In the genomic region with DNA sequence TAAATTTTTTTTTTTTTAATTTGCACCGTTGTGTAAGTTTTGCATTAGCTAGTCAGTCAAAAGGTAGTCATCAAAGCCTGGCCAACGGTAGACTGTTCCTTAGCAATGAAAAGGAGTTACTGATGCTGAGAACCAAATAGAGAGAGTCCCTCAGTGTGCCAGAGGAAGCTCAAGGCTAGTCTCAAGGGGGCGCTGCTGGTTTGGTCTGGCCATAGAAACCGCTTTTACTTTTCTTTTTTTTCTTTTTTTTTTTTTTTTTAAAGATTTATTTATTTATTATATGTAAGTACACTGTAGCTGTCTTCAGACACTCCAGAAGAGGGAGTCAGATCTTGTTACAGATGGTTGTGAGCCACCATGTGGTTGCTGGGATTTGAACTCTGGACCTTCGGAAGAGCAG, we compare ENCODE assay signal across 10 mouse cellular contexts. TPM values are rescaled to one million over a fixed set of nuclear protein-coding genes. Genes with fewer than 3 reads are reported as not detected.
A peak's percentile ranks its signal among the peaks of the same experiment; 100 is the strongest.
DNase-seq lines count a peak whose midpoint lies in the region; ATAC-seq and TF ChIP-seq lines count a peak whose summit lies in the region.
"Not testable (repeated sequence)": the region's sequence is repeated elsewhere in the genome, so short reads cannot be mapped to it uniquely, and the experiment has no call there.
"Had no signal": no experiment of that assay in that cellular context is flagged by ENCODE, and none has a peak within 500 bp of the region (broad histone marks: within the 10 kb centered on the region; RNA-seq: fewer than 3 reads in every experiment).

No protein-coding gene starts in this region.

- 90% methylated on average over 5 of the region's 5 CpGs for WGBS in stomach, postnatal 0 days

- not testable (repeated sequence) for H3K4me2 ChIP-seq in stomach, postnatal 0 days (replicated peaks; ENCODE audit: low read depth)

- not testable (repeated sequence) for H3K27me3 ChIP-seq in E14TG2a.4 (ENCODE audit: insufficient read depth, low read length); stomach, postnatal 0 days (ENCODE audit: control insufficient read depth, insufficient read depth, low read length)

- peaks cover 50% of the 10 kb centered on the region for H3K4me1 ChIP-seq in E14TG2a.4 (replicated peaks; ENCODE audit: low read depth, low read length)
- H3K4me1 ChIP-seq in ES-E14 (ENCODE audit: control insufficient read depth in 2 of 2, insufficient read depth in 2 of 2, low read length in 2 of 2, poor library complexity in 1 of 2); stomach, postnatal 0 days (replicated peaks; ENCODE audit: control insufficient read depth, insufficient read depth): not testable (repeated sequence)

- intact Hi-C loops in left cerebral cortex, adult 2 months (cut with DNase I) = not testable (repeated sequence)

- not testable (repeated sequence) for DNase-seq in ES-E14 (ENCODE audit: low read depth, low spot score); left cerebral cortex, adult 2 months (ENCODE audit: extremely low spot score in 1 of 2, low spot score in 2 of 2); stomach, postnatal 0 days (ENCODE audit: low spot score)
- peak; percentile 43 for DNase-seq in NIH3T3 (ENCODE audit: low read depth)
- peak; percentile 67 for DNase-seq in thymus, postnatal 14 days
- peak; percentile 32 to 38 for DNase-seq in thymus, postnatal 36 days

- not testable (repeated sequence) for H3K9ac ChIP-seq in ES-E14 (ENCODE audit: insufficient read depth, low read depth, low read length, poor library complexity, severe bottlenecking); stomach, postnatal 0 days (ENCODE audit: low read length)

- not testable (repeated sequence) for ATAC-seq in stomach, postnatal 0 days (ENCODE audit: low FRiP score, low TSS enrichment)

- not testable (repeated sequence) for H3K4me3 ChIP-seq in E14TG2a.4 (replicated peaks; ENCODE audit: low read length); ES-E14 (ENCODE audit: insufficient read depth in 1 of 2, low read depth in 1 of 2, low read length in 2 of 2, poor library complexity in 1 of 2, severe bottlenecking in 1 of 2); left cerebral cortex, adult 2 months; stomach, postnatal 0 days (ENCODE audit: low read depth, low read length)

- H3K36me3 ChIP-seq in E14TG2a.4 (ENCODE audit: insufficient read depth, low read length) = peaks cover 57% of the 10 kb centered on the region
- H3K36me3 ChIP-seq in ES-E14 (ENCODE audit: control insufficient read depth, insufficient read depth, low read length, poor library complexity, severe bottlenecking); stomach, postnatal 0 days (ENCODE audit: control insufficient read depth, insufficient read depth, low read length): not testable (repeated sequence)

- TF ChIP-seq EP300 in stomach, postnatal 0 days (optimal IDR thresholded peaks at IDR 0.05) = not testable (repeated sequence)

- H3K9me3 ChIP-seq in E14TG2a.4 (ENCODE audit: low read length); ES-E14 (ENCODE audit: control insufficient read depth, insufficient read depth, low read depth, low read length); stomach, postnatal 0 days (ENCODE audit: control insufficient read depth, low read length): not testable (repeated sequence)

- TF ChIP-seq CTCF in E14TG2a.4 (conservative IDR thresholded peaks at IDR 0.05; ENCODE audit: low read length) = peak; percentile 14
- TF ChIP-seq CTCF in left cerebral cortex, adult 2 months (IDR thresholded peaks at IDR 0.05) = peak; percentile 5; the same call in 1 of the 2 replicates
- TF ChIP-seq CTCF in stomach, postnatal 0 days (IDR thresholded peaks at IDR 0.05; ENCODE audit: low read depth) = peak; percentile 16; the same call in 1 of the 2 replicates

- H3K27ac ChIP-seq in ES-E14 (ENCODE audit: insufficient read depth, low read depth, low read length, poor library complexity, severe bottlenecking); left cerebral cortex, adult 2 months; stomach, postnatal 0 days (replicated peaks): not testable (repeated sequence)

- in situ Hi-C loops in ES-E14 (cut with MboI; ENCODE audit: low sequenced_read_pairs in 2 of 2, unreplicated experiment in 2 of 2) = not testable (repeated sequence)

TF ChIP-seq in ES-E14, 5 proteins besides CTCF, POLR2A, EP300 and RAD21:
- peak; percentile 60; the same call in 1 of the 2 replicates for TF ChIP-seq ZNF384 (IDR thresholded peaks at IDR 0.05; ENCODE audit: low read depth, low read length)

RNA-seq across cellular contexts. Expression of a gene that starts 13.3 kb away (rescaled TPM):
- total RNA-seq in ES-E14 (2012; rRNA removed) = 16.5 and 20.6 TPM in 2 replicates
- 10 to 100 TPM; 43.7 to 48.0 TPM for total RNA-seq in left cerebral cortex, adult 2 months (2021)
- polyA plus RNA-seq in stomach, postnatal 0 days (2015; fragmentation: Nextera tagmentation; extraction: Ambion mirVana) = 39.7 and 41.4 TPM in 2 replicates

RNA-seq across cellular contexts. Expression of a gene that starts 42.6 kb away (rescaled TPM):
- 0.13 and 0.48 TPM in 2 replicates for total RNA-seq in ES-E14 (2012; rRNA removed)
- 100 to 1,000 TPM; 135 to 141 TPM for total RNA-seq in left cerebral cortex, adult 2 months (2021)
- polyA plus RNA-seq in stomach, postnatal 0 days (2015; fragmentation: Nextera tagmentation; extraction: Ambion mirVana) = 0.21 and 0.30 TPM in 2 replicates
- total RNA-seq: CH12.LX; common myeloid progenitor, adult 5-6 weeks had no signal
- polyA plus RNA-seq: erythroblast, embryonic 14.5 days had no signal

RNA-seq across cellular contexts. Expression of a gene that starts 47.6 kb away (rescaled TPM):
- total RNA-seq in ES-E14 (2012; rRNA removed) = 52.7 and 80.5 TPM in 2 replicates
- total RNA-seq in left cerebral cortex, adult 2 months (2021) = 10 to 100 TPM; 95.2 to 95.6 TPM
- polyA plus RNA-seq in stomach, postnatal 0 days (2015; fragmentation: Nextera tagmentation; extraction: Ambion mirVana) = 25.3 and 27.9 TPM in 2 replicates

RNA-seq across cellular contexts. Expression of a gene that starts 55.0 kb away (rescaled TPM):
- 24.7 and 26.3 TPM in 2 replicates for total RNA-seq in ES-E14 (2012; rRNA removed)
- total RNA-seq in left cerebral cortex, adult 2 months (2021) = 10 to 100 TPM; 12.2 to 12.7 TPM
- polyA plus RNA-seq in stomach, postnatal 0 days (2015; fragmentation: Nextera tagmentation; extraction: Ambion mirVana) = 3.3 and 4.5 TPM in 2 replicates

Comparison
In these comparisons a context has a peak if more than half of its experiments do, and no peak if none do; other contexts are left out.
1. RNA of a gene that starts 42.6 kb away (total RNA-seq): 135 to 141 TPM in left cerebral cortex, adult 2 months; 0.13 to 0.48 TPM in ES-E14; every median in the first group is over 10 times any median in the second.
2. Peak in every context shown above with its lines, with median percentiles within 50 percentile points of each other: CTCF ChIP-seq.